Mouse (Mus musculus) midbrain, embryonic 13.5 days (tissue): ENCODE measurements around the gene Smarcd2. TPM values are rescaled to one million over a fixed set of nuclear protein-coding genes. Genes with fewer than 3 reads are reported as not detected.

Experiments used
- ATAC-seq: fragments of 200-750 bp; cut with Nextera tagmentation; 2 replicates; pipeline ENCODE4 v1.8.0; 2017; ENCODE audit warnings: mild to moderate bottlenecking, moderate TSS enrichment, moderate library complexity
- H3K27ac ChIP-seq: fragments of 300-500 bp; sonication (generic); 2 replicates; pipeline ENCODE4 v1.5.1; 2015; ENCODE audit warnings: inconsistent platforms, mild to moderate bottlenecking, moderate library complexity
- H3K27me3 ChIP-seq: fragments of 300-500 bp; sonication (generic); 2 replicates; pipeline ENCODE4 v1.6.1; 2015; ENCODE audit warnings: mild to moderate bottlenecking, inconsistent platforms
- H3K36me3 ChIP-seq: fragments of 300-500 bp; sonication (generic); 2 replicates; pipeline ENCODE4 v1.6.1; 2015; ENCODE audit warnings: mild to moderate bottlenecking, inconsistent platforms
- H3K4me1 ChIP-seq: fragments of 300-500 bp; sonication (generic); replicated peaks from 2 replicates; pipeline ENCODE4 v1.6.1; 2015; ENCODE audit warnings: inconsistent platforms
- H3K4me2 ChIP-seq: fragments of 300-500 bp; sonication (generic); replicated peaks from 2 replicates; pipeline ENCODE4 v1.6.1; 2015; ENCODE audit warnings: moderate library complexity, mild to moderate bottlenecking, inconsistent platforms
- H3K4me3 ChIP-seq: fragments of 300-500 bp; sonication (generic); replicated peaks from 2 replicates; pipeline ENCODE4 v1.5.1; 2015; ENCODE audit warnings: mild to moderate bottlenecking, inconsistent platforms
- H3K9ac ChIP-seq: fragments of 300-500 bp; sonication (generic); replicated peaks from 2 replicates; pipeline ENCODE4 v1.6.1; 2015; ENCODE audit warnings: mild to moderate bottlenecking, inconsistent platforms
- H3K9me3 ChIP-seq: fragments of 300-500 bp; sonication (generic); 2 replicates; pipeline ENCODE4 v1.6.1; 2016; ENCODE audit warnings: mild to moderate bottlenecking, inconsistent platforms
- WGBS: fragments of 180-500 bp; shearing (Covaris S2); methylation state at CpG from one replicate; pipeline ENCODE4 v1.1.7; 2015; 5-methylcytosine and 5-hydroxymethylcytosine counted together
- polyA plus RNA-seq: library from polyadenylated mRNA; unstranded; fragments of >200 nt; fragmentation: Nextera tagmentation; extraction: Ambion mirVana; gene quantifications from 2 replicates; pipeline ENCODE4 v1.2.1, GENCODE M21; 2015

Smarcd2 gene
- polyA plus RNA-seq, 1 experiment from 2014 or later = 11.4 TPM

GRCm38 (mm10) chr11:106302634-106303033 lies 29.9 kb upstream of the Smarcd2 start:
- H3K27me3 ChIP-seq = no peaks in the 10 kb centered on the region
- no peaks in the 10 kb centered on the region for H3K9me3 ChIP-seq
- H3K4me1 ChIP-seq = no peaks in the 10 kb centered on the region
- H3K4me3 ChIP-seq = no peak overlapping the region
- ATAC-seq = no peak
- H3K9ac ChIP-seq = no peak overlapping the region
- 16% methylated on average over 2 of the region's 2 CpGs for WGBS
- H3K27ac ChIP-seq = no peak overlapping the region
- no peak overlapping the region for H3K4me2 ChIP-seq
- no peaks in the 10 kb centered on the region for H3K36me3 ChIP-seq

- no peaks in the 10 kb centered on the region for H3K27me3 ChIP-seq
- no peaks in the 10 kb centered on the region for H3K4me1 ChIP-seq
- no peak within 1 kb of the TSS for H3K27ac ChIP-seq
- no peaks in the 10 kb centered on the region for H3K9me3 ChIP-seq
- ATAC-seq = no peak
- WGBS = 80% methylated on average over 9 of the region's 9 CpGs
- H3K4me3 ChIP-seq = no peak within 1 kb of the TSS
- no peak within 1 kb of the TSS for H3K9ac ChIP-seq
- H3K4me2 ChIP-seq = no peak within 1 kb of the TSS
- no peaks in the 10 kb centered on the region for H3K36me3 ChIP-seq
These were observed 29.0 kb upstream of the Smarcd2 start, which contains the start of gene Gh for GRCm38 (mm10) chr11:106301765-106302164. TSS of gene Gh (minus strand) at chr11:106301865.

GRCm38 (mm10) chr11:106291861-106292260 lies 19.1 kb upstream of the Smarcd2 start:
- Histone ChIP-seq H3K27ac (no peak overlapping the region), H3K36me3 (no peaks in the 10 kb centered on the region), H3K9ac (no peak overlapping the region), H3K4me2 (no peak overlapping the region), H3K4me1 (no peaks in the 10 kb centered on the region), H3K9me3 (no peaks in the 10 kb centered on the region), H3K4me3 (no peak overlapping the region), H3K27me3 (no peaks in the 10 kb centered on the region)
- 89% methylated on average over 2 of the region's 2 CpGs for WGBS
- ATAC-seq = no peak

GRCm38 (mm10) chr11:106290376-106290775 lies 17.6 kb upstream of the Smarcd2 start:
- H3K4me2 ChIP-seq = no peak overlapping the region
- 95% methylated on average over 5 of the region's 5 CpGs for WGBS
- ATAC-seq = no peak

GRCm38 (mm10) chr11:106289369-106289768 lies 16.6 kb upstream of the Smarcd2 start:
- H3K27ac ChIP-seq = no peak overlapping the region
- ATAC-seq = no peak
- H3K4me2 ChIP-seq = no peak overlapping the region
- WGBS = 64% methylated on average over 8 of the region's 8 CpGs
- H3K36me3 ChIP-seq = no peaks in the 10 kb centered on the region
- H3K9ac ChIP-seq = no peak overlapping the region
- no peaks in the 10 kb centered on the region for H3K4me1 ChIP-seq
- H3K4me3 ChIP-seq = no peak overlapping the region
- H3K9me3 ChIP-seq = no peaks in the 10 kb centered on the region
- H3K27me3 ChIP-seq = no peaks in the 10 kb centered on the region

More at GRCm38 (mm10) chr11:106290376-106290775, 17.6 kb upstream of the Smarcd2 start:
- Histone ChIP-seq H3K27me3 (no peaks in the 10 kb centered on the region), H3K27ac (no peak overlapping the region), H3K9me3 (no peaks in the 10 kb centered on the region), H3K9ac (no peak overlapping the region), H3K36me3 (no peaks in the 10 kb centered on the region), H3K4me3 (no peak overlapping the region), H3K4me1 (no peaks in the 10 kb centered on the region)

GRCm38 (mm10) chr11:106286987-106287386 lies 14.2 kb upstream of the Smarcd2 start:
- Histone ChIP-seq H3K4me3 (no peak overlapping the region), H3K9ac (no peak overlapping the region), H3K27me3 (no peaks in the 10 kb centered on the region), H3K9me3 (no peaks in the 10 kb centered on the region), H3K36me3 (no peaks in the 10 kb centered on the region), H3K27ac (no peak overlapping the region), H3K4me1 (no peaks in the 10 kb centered on the region), H3K4me2 (no peak overlapping the region)
- ATAC-seq = no peak
- WGBS = 73% methylated on average over 11 of the region's 11 CpGs

GRCm38 (mm10) chr11:106286206-106286605 lies 13.4 kb upstream of the Smarcd2 start:
- H3K9ac ChIP-seq = no peak overlapping the region
- no peaks in the 10 kb centered on the region for H3K36me3 ChIP-seq
- WGBS = 87% methylated on average over 7 of the region's 7 CpGs
- H3K27me3 ChIP-seq = no peaks in the 10 kb centered on the region
- H3K4me2 ChIP-seq = no peak overlapping the region
- ATAC-seq = no peak
- H3K4me1 ChIP-seq = no peaks in the 10 kb centered on the region
- H3K9me3 ChIP-seq = no peaks in the 10 kb centered on the region
- H3K27ac ChIP-seq = no peak overlapping the region
- H3K4me3 ChIP-seq = no peak overlapping the region

- Histone ChIP-seq H3K4me3 (no peak overlapping the region), H3K36me3 (no peaks in the 10 kb centered on the region), H3K9me3 (no peaks in the 10 kb centered on the region), H3K27ac (no peak overlapping the region), H3K9ac (no peak overlapping the region), H3K27me3 (no peaks in the 10 kb centered on the region), H3K4me2 (no peak overlapping the region), H3K4me1 (no peaks in the 10 kb centered on the region)
- ATAC-seq = no peak
- WGBS = 75% methylated on average over 8 of the region's 8 CpGs
These were observed 11.4 kb upstream of the Smarcd2 start for GRCm38 (mm10) chr11:106284126-106284525.

- no peak for ATAC-seq
- H3K27ac ChIP-seq = no peak overlapping the region
- H3K4me2 ChIP-seq = no peak overlapping the region
- no peaks in the 10 kb centered on the region for H3K27me3 ChIP-seq
- H3K9ac ChIP-seq = no peak overlapping the region
- H3K9me3 ChIP-seq = no peaks in the 10 kb centered on the region
- H3K36me3 ChIP-seq = no peaks in the 10 kb centered on the region
- no peak overlapping the region for H3K4me3 ChIP-seq
- WGBS = 88% methylated on average over 4 of the region's 4 CpGs
- no peaks in the 10 kb centered on the region for H3K4me1 ChIP-seq
These were observed 10.6 kb upstream of the Smarcd2 start for GRCm38 (mm10) chr11:106283371-106283770.

GRCm38 (mm10) chr11:106282452-106282851 lies 9.7 kb upstream of the Smarcd2 start:
- Histone ChIP-seq H3K9me3 (no peaks in the 10 kb centered on the region), H3K36me3 (no peaks in the 10 kb centered on the region), H3K27ac (no peak overlapping the region), H3K4me2 (no peak overlapping the region), H3K27me3 (0 out of 2 replicates have a peak, but pooled peaks cover 7% of the 10 kb centered on the region), H3K9ac (no peak overlapping the region), H3K4me3 (no peak overlapping the region), H3K4me1 (no peaks in the 10 kb centered on the region)
- WGBS = 87% methylated on average over 6 of the region's 6 CpGs
- ATAC-seq = no peak

GRCm38 (mm10) chr11:106276454-106276853 lies 3.7 kb upstream of the Smarcd2 start, which contains the start of gene Tcam1:
TSS of gene Tcam1 (plus strand) at chr11:106276672.
- no peak within 1 kb of the TSS for H3K9ac ChIP-seq
- no peaks in the 10 kb centered on the region for H3K36me3 ChIP-seq
- no peaks in the 10 kb centered on the region for H3K9me3 ChIP-seq
- no peak within 1 kb of the TSS for H3K27ac ChIP-seq
- WGBS = 9% methylated on average over 25 of the region's 25 CpGs
- 0 out of 2 replicates have a peak within 1 kb of the TSS, but pooled peaks have one; percentile 12 for H3K4me3 ChIP-seq
- H3K4me1 ChIP-seq = peaks cover 20% of the 10 kb centered on the region
- ATAC-seq = peak; percentile 57
- 0 out of 2 replicates have a peak, but pooled peaks cover 8% of the 10 kb centered on the region for H3K27me3 ChIP-seq
- H3K4me2 ChIP-seq = peak within 1 kb of the TSS; percentile 45

- Histone ChIP-seq H3K27me3 (0 out of 2 replicates have a peak, but pooled peaks cover 8% of the 10 kb centered on the region), H3K4me3 (no peak overlapping the region), H3K4me2 (no peak overlapping the region), H3K4me1 (peaks cover 32% of the 10 kb centered on the region), H3K27ac (no peak overlapping the region), H3K9me3 (no peaks in the 10 kb centered on the region), H3K9ac (no peak overlapping the region), H3K36me3 (no peaks in the 10 kb centered on the region)
- WGBS = 86% methylated on average over 7 of the region's 7 CpGs
- no peak for ATAC-seq
These were observed 2.2 kb upstream of the Smarcd2 start for GRCm38 (mm10) chr11:106274971-106275411.

GRCm38 (mm10) chr11:106274374-106274773 lies 1.6 kb upstream of the Smarcd2 start:
- Histone ChIP-seq H3K9me3 (no peaks in the 10 kb centered on the region), H3K9ac (no peak overlapping the region), H3K36me3 (no peaks in the 10 kb centered on the region), H3K27me3 (0 out of 2 replicates have a peak, but pooled peaks cover 8% of the 10 kb centered on the region), H3K4me1 (peaks cover 34% of the 10 kb centered on the region), H3K4me2 (no peak overlapping the region), H3K4me3 (no peak overlapping the region), H3K27ac (no peak overlapping the region)
- ATAC-seq = no peak
- 84% methylated on average over 1 of the region's 1 CpGs for WGBS
